Mouse (Mus musculus) midbrain, embryonic 14.5 days (tissue): ENCODE measurements around the gene Prss28. TPM values are rescaled to one million over a fixed set of nuclear protein-coding genes. Genes with fewer than 3 reads are reported as not detected.

Experiments used
- ATAC-seq: fragments of 200-750 bp; cut with Nextera tagmentation; 2 replicates; pipeline ENCODE4 v1.8.0; 2017; ENCODE audit warnings: moderate number of reproducible peaks, moderate library complexity; ENCODE audit not compliant: low FRiP score, low TSS enrichment
- DNase-seq: peaks from one replicate; pipeline ENCODE4 v3.0.0-alpha.2; 2015
- H3K27ac ChIP-seq: fragments of 300-500 bp; sonication (generic); replicated peaks from 2 replicates; pipeline ENCODE4 v1.5.1; 2014; ENCODE audit warnings: mild to moderate bottlenecking, low read depth, low read length, moderate library complexity
- H3K27me3 ChIP-seq: fragments of 300-500 bp; sonication (generic); 2 replicates; pipeline ENCODE4 v1.6.1; 2014; ENCODE audit warnings: low read length, control low read depth, mixed read lengths; ENCODE audit not compliant: control insufficient read depth, insufficient read depth
- H3K36me3 ChIP-seq: fragments of 300-500 bp; sonication (generic); 2 replicates; pipeline ENCODE4 v1.6.1; 2014; ENCODE audit warnings: low read length, control low read depth; ENCODE audit not compliant: control insufficient read depth, insufficient read depth
- H3K4me1 ChIP-seq: fragments of 300-500 bp; sonication (generic); 2 replicates; pipeline ENCODE4 v1.6.1; 2014; ENCODE audit warnings: mild to moderate bottlenecking, antibody characterized with exemption, low read length, control low read depth; ENCODE audit not compliant: control insufficient read depth, insufficient read depth
- H3K4me2 ChIP-seq: fragments of 300-500 bp; sonication (generic); 2 replicates; pipeline ENCODE4 v1.6.1; 2014; ENCODE audit warnings: mild to moderate bottlenecking, low read length, moderate library complexity
- H3K4me3 ChIP-seq: fragments of 300-500 bp; sonication (generic); replicated peaks from 2 replicates; pipeline ENCODE4 v1.5.1; 2014; ENCODE audit warnings: low read depth, low read length
- H3K9ac ChIP-seq: fragments of 300-500 bp; sonication (generic); replicated peaks from 2 replicates; pipeline ENCODE4 v1.6.1; 2014; ENCODE audit warnings: mild to moderate bottlenecking, low read length, moderate library complexity
- H3K9me3 ChIP-seq: fragments of 300-500 bp; sonication (generic); 2 replicates; pipeline ENCODE4 v1.6.1; 2016; ENCODE audit warnings: low read length, control low read depth, mixed read lengths; ENCODE audit not compliant: control insufficient read depth
- WGBS: fragments of 180-500 bp; shearing (Covaris S2); extraction: QIAGEN DNeasy Blood & Tissue Kit; methylation state at CpG from one replicate; pipeline ENCODE4 v1.1.7; 2014; 5-methylcytosine and 5-hydroxymethylcytosine counted together
- polyA plus RNA-seq: library from polyadenylated mRNA; unstranded; fragments of >200 nt; fragmentation: Nextera tagmentation; extraction: Ambion mirVana; gene quantifications from 2 replicates; pipeline ENCODE4 v1.2.1, GENCODE M21; 2014

The Prss28 gene
- polyA plus RNA-seq, 1 experiment from 2014 or later, result not detected

DNA sequence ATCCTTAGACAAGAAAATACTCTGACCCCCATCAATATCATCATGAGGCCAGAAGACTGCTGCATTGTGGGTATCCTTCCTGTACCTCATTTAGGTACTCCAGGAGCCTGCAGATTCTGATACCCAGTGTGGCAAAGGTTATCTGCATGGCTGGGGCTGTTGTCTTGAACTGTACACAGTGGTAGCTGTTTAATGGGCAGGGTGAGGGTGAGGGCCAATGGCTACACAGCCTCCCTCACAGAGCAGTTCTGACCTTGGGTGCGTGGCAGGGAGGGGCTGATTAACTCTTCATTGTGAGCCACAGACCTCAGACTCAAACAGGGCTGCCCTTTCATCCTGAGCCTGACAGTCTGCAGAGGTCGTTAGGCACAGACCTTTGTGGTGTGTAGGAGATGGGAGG is 14.5 kb downstream of the Prss28 start:
- WGBS, result 35% methylated on average over 2 of the region's 2 CpGs
- no peaks in the 10 kb centered on the region for H3K4me1 ChIP-seq

DNA sequence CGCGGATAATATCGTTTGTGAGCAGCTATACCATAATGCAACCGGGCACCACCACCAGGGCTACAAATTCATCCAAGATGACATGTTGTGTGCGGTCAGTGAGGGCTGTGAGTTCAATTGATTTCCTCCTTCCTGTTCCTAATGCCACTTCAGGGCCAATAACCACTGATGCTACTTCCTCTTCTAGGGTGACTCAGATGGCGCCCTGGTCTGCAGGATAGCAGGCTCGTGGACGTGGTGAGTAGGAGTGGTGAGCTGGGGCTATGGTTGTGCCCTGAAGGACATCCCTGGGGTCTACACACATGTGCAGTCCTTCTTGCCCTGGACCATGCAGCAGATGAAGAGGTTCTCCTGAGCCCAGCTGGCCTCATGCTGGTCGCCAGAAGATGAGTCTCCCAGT is 23.9 kb downstream of the Prss28 start:
- WGBS, result 81% methylated on average over 9 of the region's 9 CpGs
- DNase-seq (no peak), ATAC-seq (no peak)
- H3K27ac ChIP-seq, result no peak overlapping the region
- no peaks in the 10 kb centered on the region for H3K4me1 ChIP-seq
- no peaks in the 10 kb centered on the region for H3K27me3 ChIP-seq
- no peaks in the 10 kb centered on the region for H3K9me3 ChIP-seq
- H3K9ac ChIP-seq, result no peak overlapping the region
- H3K4me2 ChIP-seq, result no peak overlapping the region
- no peaks in the 10 kb centered on the region for H3K36me3 ChIP-seq
- H3K4me3 ChIP-seq, result no peak overlapping the region

More for the DNA sequence above, 14.5 kb downstream of the Prss28 start:
- H3K36me3 ChIP-seq, result no peaks in the 10 kb centered on the region
- no peaks in the 10 kb centered on the region for H3K27me3 ChIP-seq
- ATAC-seq, result no peak
- H3K9ac ChIP-seq, result no peak overlapping the region
- no peak overlapping the region for H3K4me2 ChIP-seq
- no peak overlapping the region for H3K4me3 ChIP-seq
- DNase-seq, result no peak
- H3K9me3 ChIP-seq, result no peaks in the 10 kb centered on the region
- no peak overlapping the region for H3K27ac ChIP-seq

DNA sequence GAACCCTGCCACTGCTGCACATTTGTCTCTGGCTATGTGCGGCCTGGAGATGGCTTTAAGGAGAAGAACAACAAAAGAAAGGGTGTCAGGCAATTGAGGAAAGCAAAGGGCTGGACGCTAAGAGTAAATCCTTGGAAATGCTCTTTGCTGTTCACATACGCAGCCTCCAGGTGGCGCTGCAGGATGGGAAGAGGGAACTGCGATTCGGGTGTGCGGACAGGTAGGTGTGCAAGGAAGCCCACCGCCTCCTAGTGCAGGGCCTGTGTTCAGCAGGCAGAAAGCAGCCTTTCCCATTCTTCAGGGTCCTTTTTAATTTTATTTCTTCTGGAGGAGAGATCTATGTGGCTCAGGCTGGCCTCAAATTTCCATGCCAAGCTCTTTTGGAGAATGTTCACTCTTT is 25.5 kb downstream of the Prss28 start:
- Histone ChIP-seq H3K4me1 (no peaks in the 10 kb centered on the region), H3K4me2 (no peak overlapping the region), H3K36me3 (no peaks in the 10 kb centered on the region), H3K9ac (no peak overlapping the region), H3K27me3 (no peaks in the 10 kb centered on the region), H3K27ac (no peak overlapping the region), H3K4me3 (no peak overlapping the region), H3K9me3 (no peaks in the 10 kb centered on the region)
- DNase-seq (peak; percentile 90), ATAC-seq (no peak)
- WGBS, result under 1% methylated on average over 8 of the region's 8 CpGs

DNA sequence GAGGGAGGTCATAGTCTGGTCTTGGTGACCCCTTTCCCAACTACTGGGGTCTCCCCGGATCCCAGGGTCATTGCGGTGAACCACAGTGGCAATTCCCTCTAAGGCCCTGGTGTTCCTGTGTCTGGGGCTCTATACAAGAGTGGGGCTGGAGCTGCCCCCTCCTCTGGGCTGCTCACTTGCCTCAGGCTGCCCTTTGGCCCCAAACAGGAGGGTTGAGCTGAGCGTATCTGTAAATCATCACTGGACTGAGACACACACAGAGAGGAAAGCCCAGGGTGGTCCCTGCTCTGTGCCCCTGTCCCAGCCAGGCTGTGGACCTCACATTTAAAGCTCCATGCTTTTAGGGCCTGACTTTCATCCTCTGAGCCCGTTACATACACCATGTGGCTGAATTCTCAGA is 29.8 kb downstream of the Prss28 start:
- 88% methylated on average over 4 of the region's 4 CpGs for WGBS
- Histone ChIP-seq H3K9me3 (no peaks in the 10 kb centered on the region), H3K4me2 (no peak overlapping the region), H3K9ac (no peak overlapping the region), H3K4me3 (no peak overlapping the region), H3K27ac (no peak overlapping the region), H3K27me3 (no peaks in the 10 kb centered on the region), H3K4me1 (no peaks in the 10 kb centered on the region), H3K36me3 (no peaks in the 10 kb centered on the region)
- ATAC-seq (no peak), DNase-seq (no peak)

DNA sequence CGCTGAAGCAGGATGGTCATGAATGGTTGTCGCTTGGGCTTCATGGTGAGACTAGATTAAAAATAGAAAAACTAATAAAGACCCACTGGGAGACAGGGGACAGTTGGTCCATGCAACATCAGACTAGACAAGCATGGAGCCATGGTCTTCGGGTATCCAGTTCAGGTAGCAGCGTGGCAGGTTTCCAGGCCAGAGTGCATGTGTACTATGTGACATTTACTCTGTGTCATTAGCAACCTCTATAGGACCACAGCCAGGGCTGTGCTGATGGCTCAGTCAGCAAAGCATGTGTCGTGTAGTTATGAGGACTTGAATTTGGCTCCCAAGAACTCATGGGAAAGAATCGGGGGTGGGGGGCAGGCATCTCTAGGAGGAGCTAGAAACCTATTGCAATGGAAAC is 31.6 kb downstream of the Prss28 start:
- no peak overlapping the region for H3K27ac ChIP-seq
- 82% methylated on average over 6 of the region's 6 CpGs for WGBS

DNA sequence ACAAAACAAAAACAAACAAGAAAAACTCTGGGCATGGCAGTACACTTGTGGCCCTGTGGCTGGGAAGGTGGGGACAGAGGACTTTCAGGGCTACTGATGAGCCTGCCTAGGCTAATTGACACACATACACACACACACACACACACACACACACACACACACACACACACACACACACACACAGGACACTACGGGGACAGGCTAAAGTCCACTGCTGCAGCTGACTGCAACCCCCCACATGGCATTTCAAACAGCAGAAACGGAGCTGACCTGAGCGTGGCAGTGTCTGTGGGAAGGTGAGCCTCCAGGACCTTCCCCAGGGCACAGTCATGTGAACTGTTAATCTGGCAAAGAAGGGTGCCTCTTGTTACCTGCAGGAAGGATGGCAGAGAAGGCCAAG is 33.0 kb downstream of the Prss28 start:
- H3K4me3 ChIP-seq, result no peak overlapping the region
- H3K4me2 ChIP-seq, result no peak overlapping the region
- no peaks in the 10 kb centered on the region for H3K9me3 ChIP-seq
- DNase-seq (no peak), ATAC-seq (no peak)
- 64% methylated on average over 3 of the region's 3 CpGs for WGBS
- H3K9ac ChIP-seq, result no peak overlapping the region
- no peaks in the 10 kb centered on the region for H3K36me3 ChIP-seq
- H3K4me1 ChIP-seq, result no peaks in the 10 kb centered on the region
- no peak overlapping the region for H3K27ac ChIP-seq
- H3K27me3 ChIP-seq, result no peaks in the 10 kb centered on the region

More for the DNA sequence above, 31.6 kb downstream of the Prss28 start:
- no peaks in the 10 kb centered on the region for H3K4me1 ChIP-seq
- H3K9ac ChIP-seq, result no peak overlapping the region
- no peaks in the 10 kb centered on the region for H3K27me3 ChIP-seq
- no peak overlapping the region for H3K4me3 ChIP-seq
- no peaks in the 10 kb centered on the region for H3K36me3 ChIP-seq
- DNase-seq (no peak), ATAC-seq (no peak)
- no peaks in the 10 kb centered on the region for H3K9me3 ChIP-seq
- H3K4me2 ChIP-seq, result no peak overlapping the region

DNA sequence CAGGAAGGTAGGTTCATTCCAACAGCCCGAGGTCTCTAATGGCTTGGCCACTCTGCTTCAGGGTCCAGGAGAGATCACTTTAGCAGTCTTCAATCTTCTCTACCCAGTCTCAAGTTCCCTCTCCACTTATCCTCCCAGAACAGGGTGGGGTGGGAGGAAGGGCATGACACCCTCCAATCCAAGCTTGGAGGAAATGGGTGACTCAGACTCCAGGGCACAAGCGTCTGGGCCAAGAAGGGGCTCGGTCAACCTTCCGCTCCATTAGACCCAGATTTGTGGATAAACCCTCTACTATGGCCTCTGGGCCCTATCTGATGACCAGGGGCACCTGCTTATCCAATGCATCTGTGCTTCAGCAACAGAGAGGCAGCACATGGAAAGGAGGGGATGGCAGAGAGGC is 37.0 kb downstream of the Prss28 start, which contains the start of gene Tpsab1:
Gene Tpsab1, minus strand, starts transcription at position 101 of the 400 bp plus-strand sequence.
- Histone ChIP-seq H3K4me2 (no peak within 1 kb of the TSS), H3K27me3 (no peaks in the 10 kb centered on the region), H3K36me3 (no peaks in the 10 kb centered on the region), H3K4me3 (no peak within 1 kb of the TSS), H3K9ac (no peak within 1 kb of the TSS), H3K9me3 (no peaks in the 10 kb centered on the region), H3K4me1 (no peaks in the 10 kb centered on the region), H3K27ac (no peak within 1 kb of the TSS)
- no peak for DNase-seq
- ATAC-seq, result no peak
- WGBS, result 93% methylated on average over 4 of the region's 4 CpGs

DNA sequence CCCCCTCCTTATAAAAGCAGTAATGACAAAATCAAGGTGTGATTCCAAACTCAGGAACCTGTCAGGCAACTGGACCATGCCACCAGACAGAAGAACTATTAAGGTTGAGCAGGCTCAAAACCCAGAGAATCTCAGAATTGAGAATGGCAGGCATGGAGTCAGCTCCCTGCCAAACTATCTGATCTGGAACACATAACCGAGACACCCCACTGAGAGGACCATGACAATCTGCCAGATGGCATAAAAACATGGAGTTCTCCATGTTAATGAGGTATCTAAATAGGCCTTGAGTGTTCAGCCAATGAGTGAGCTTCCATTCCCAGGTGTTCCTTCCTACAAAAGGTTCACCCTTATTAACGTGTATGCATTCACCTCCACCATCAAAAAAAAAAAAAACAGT is 52.8 kb downstream of the Prss28 start:
- Histone ChIP-seq H3K36me3 (no peaks in the 10 kb centered on the region), H3K9me3 (no peaks in the 10 kb centered on the region), H3K27me3 (no peaks in the 10 kb centered on the region), H3K4me2 (no peak overlapping the region), H3K9ac (no peak overlapping the region), H3K27ac (no peak overlapping the region), H3K4me3 (no peak overlapping the region), H3K4me1 (no peaks in the 10 kb centered on the region)
- no peak for ATAC-seq
- 80% methylated on average over 2 of the region's 2 CpGs for WGBS
- no peak for DNase-seq
